Mouse (Mus musculus): Measurements from ENCODE around the gene Macrod2.
A peak's percentile ranks its signal among the peaks of the same experiment; 100 is the strongest.

Macrod2 gene

GRCm38 (mm10) chr2:140570874-140571273, 175.8 kb downstream of the Macrod2 start:
- no peak for DNase-seq (ENCODE audit: low spot score in 2 of 2)

- DNase-seq (ENCODE audit: low spot score in 2 of 2) = no peak
Measured at GRCm38 (mm10) chr2:140592537-140593261, 197.6 kb downstream of the Macrod2 start.

GRCm38 (mm10) chr2:140596906-140597305, 201.8 kb downstream of the Macrod2 start:
- DNase-seq (ENCODE audit: low spot score in 2 of 2) = no peak

GRCm38 (mm10) chr2:140615451-140615850, 220.3 kb downstream of the Macrod2 start:
- DNase-seq (ENCODE audit: low spot score in 2 of 2) = no peak

GRCm38 (mm10) chr2:140621730-140622337, 226.7 kb downstream of the Macrod2 start:
- no peak for DNase-seq (ENCODE audit: low spot score in 2 of 2)

GRCm38 (mm10) chr2:140653481-140653880, 258.4 kb downstream of the Macrod2 start:
- DNase-seq (ENCODE audit: low spot score in 2 of 2) = no peak

- no peak for DNase-seq (ENCODE audit: low spot score in 2 of 2)
Measured at GRCm38 (mm10) chr2:140653978-140654377, 258.9 kb downstream of the Macrod2 start.

- DNase-seq (ENCODE audit: low spot score in 2 of 2) = no peak
Measured at GRCm38 (mm10) chr2:140662673-140663072, 267.6 kb downstream of the Macrod2 start.

GRCm38 (mm10) chr2:140664381-140664780, 269.3 kb downstream of the Macrod2 start:
- DNase-seq (ENCODE audit: low spot score in 2 of 2) = no peak

- no peak for DNase-seq (ENCODE audit: low spot score in 2 of 2)
Measured at GRCm38 (mm10) chr2:140666846-140667245, 271.7 kb downstream of the Macrod2 start.

- DNase-seq (ENCODE audit: low spot score in 2 of 2) = no peak
Measured at GRCm38 (mm10) chr2:140667261-140668047, 272.3 kb downstream of the Macrod2 start.

GRCm38 (mm10) chr2:140668311-140668710, 273.2 kb downstream of the Macrod2 start:
- DNase-seq (ENCODE audit: low spot score in 2 of 2) = peak; percentile 62 to 68

- no peak for DNase-seq (ENCODE audit: low spot score in 2 of 2)
Measured at GRCm38 (mm10) chr2:140669081-140669480, 274.0 kb downstream of the Macrod2 start.

- DNase-seq (ENCODE audit: low spot score in 2 of 2) = no peak
Measured at GRCm38 (mm10) chr2:140669786-140670185, 274.7 kb downstream of the Macrod2 start.

GRCm38 (mm10) chr2:140670457-140670856, 275.3 kb downstream of the Macrod2 start:
- DNase-seq (ENCODE audit: low spot score in 2 of 2) = peak in 1 of 2 experiments; percentile 26

- peak; percentile 77 to 79 for DNase-seq (ENCODE audit: low spot score in 2 of 2)
Measured at GRCm38 (mm10) chr2:140670963-140671702, 276.0 kb downstream of the Macrod2 start, which contains the start of gene Flrt3. TSS of gene Flrt3 (minus strand) at chr2:140671469.

- no peak for DNase-seq (ENCODE audit: low spot score in 2 of 2)
Measured at GRCm38 (mm10) chr2:140673466-140673865, 278.4 kb downstream of the Macrod2 start.

- DNase-seq (ENCODE audit: low spot score in 2 of 2) = no peak
Measured at GRCm38 (mm10) chr2:140676728-140677127, 281.6 kb downstream of the Macrod2 start.

- DNase-seq (ENCODE audit: low spot score in 2 of 2) = no peak
Measured at GRCm38 (mm10) chr2:140690906-140691305, 295.8 kb downstream of the Macrod2 start.

- no peak for DNase-seq (ENCODE audit: low spot score in 2 of 2)
Measured at GRCm38 (mm10) chr2:140691403-140691802, 296.3 kb downstream of the Macrod2 start.

- no peak for DNase-seq (ENCODE audit: low spot score in 2 of 2)
Measured at GRCm38 (mm10) chr2:140692461-140692860, 297.4 kb downstream of the Macrod2 start.

- no peak for DNase-seq (ENCODE audit: low spot score in 2 of 2)
Measured at GRCm38 (mm10) chr2:140693845-140694244, 298.7 kb downstream of the Macrod2 start.

Data from urinary bladder, postnatal 4 days (tissue).